Mouse (Mus musculus): ENCODE measurements at regions not wholly inside any gene's neighbourhood (a gene's known extent, or its start where the extent isn't known, plus 50 kb on each side); places are given as distances from the start of the nearest gene placed in this dataset.
"Not testable (repeated sequence)": the region's sequence is repeated elsewhere in the genome, so short reads cannot be mapped to it uniquely, and the experiment has no call there.

DNA sequence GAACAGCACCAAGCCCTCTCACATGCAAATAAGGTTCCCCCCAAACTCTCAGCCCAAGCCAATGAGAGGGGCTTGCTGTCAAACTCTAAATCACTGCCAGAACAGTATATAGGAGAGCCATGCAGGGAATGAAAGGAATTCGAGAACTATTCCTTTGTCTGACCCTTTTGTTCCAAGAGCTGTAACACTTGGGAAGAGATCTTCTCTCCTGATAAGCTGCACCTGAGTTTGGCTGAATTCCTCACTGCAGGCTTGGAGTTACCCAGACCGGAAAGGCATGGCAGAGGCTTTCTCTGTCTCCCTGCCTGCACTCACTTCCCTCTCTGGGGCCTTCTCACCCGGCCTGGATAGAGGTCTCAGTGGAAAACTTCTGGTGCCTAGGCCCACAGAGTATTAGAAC, 219.7 kb upstream of the Cadps start:
- TF ChIP-seq E2F4 (IDR thresholded peaks at IDR 0.05; ENCODE audit: insufficient read depth); POLR2A (IDR thresholded peaks at IDR 0.05; ENCODE audit: insufficient read length, low read depth); SRF (IDR thresholded peaks at IDR 0.05; ENCODE audit: control insufficient read depth, insufficient read length, low read depth): not testable (repeated sequence)
